Mouse (Mus musculus) stomach, postnatal 0 days (tissue): ENCODE data around the gene Rabepk. TPM values are rescaled to one million over a fixed set of nuclear protein-coding genes. Genes with fewer than 3 reads are reported as not detected.
"Not testable (repeated sequence)": the region's sequence is repeated elsewhere in the genome, so short reads cannot be mapped to it uniquely, and the experiment has no call there.

Experiments used
- ATAC-seq: fragments of 200-750 bp; cut with Nextera tagmentation; 2 replicates; pipeline ENCODE4 v1.8.0; 2017; ENCODE audit not compliant: low FRiP score, low TSS enrichment
- DNase-seq: peaks from one replicate; pipeline ENCODE4 v3.0.0-alpha.2; 2016; ENCODE audit warnings: low spot score
- H3K27ac ChIP-seq: fragments of 300-500 bp; sonication (generic); replicated peaks from 2 replicates; pipeline ENCODE4 v1.5.1; 2014; ENCODE audit warnings: mild to moderate bottlenecking, control low read depth
- H3K27me3 ChIP-seq: fragments of 300-500 bp; sonication (generic); 2 replicates; pipeline ENCODE4 v1.6.1; 2014; ENCODE audit warnings: low read length; ENCODE audit not compliant: control insufficient read depth, insufficient read depth
- H3K36me3 ChIP-seq: fragments of 300-500 bp; sonication (generic); 2 replicates; pipeline ENCODE4 v1.6.1; 2014; ENCODE audit warnings: low read length, mixed read lengths; ENCODE audit not compliant: control insufficient read depth, insufficient read depth
- H3K4me1 ChIP-seq: fragments of 300-500 bp; sonication (generic); replicated peaks from 2 replicates; pipeline ENCODE4 v1.6.1; 2014; ENCODE audit warnings: antibody characterized with exemption; ENCODE audit not compliant: control insufficient read depth, insufficient read depth
- H3K4me2 ChIP-seq: fragments of 300-500 bp; sonication (generic); replicated peaks from 2 replicates; pipeline ENCODE4 v1.6.1; 2014; ENCODE audit warnings: low read depth, mild to moderate bottlenecking, control low read depth, moderate library complexity
- H3K4me3 ChIP-seq: fragments of 300-500 bp; sonication (generic); 2 replicates; pipeline ENCODE4 v1.5.1; 2014; ENCODE audit warnings: low read depth, low read length, control low read depth
- H3K9ac ChIP-seq: fragments of 300-500 bp; sonication (generic); 2 replicates; pipeline ENCODE4 v1.6.1; 2014; ENCODE audit warnings: mild to moderate bottlenecking, low read length, control low read depth, mixed read lengths
- H3K9me3 ChIP-seq: fragments of 300-500 bp; sonication (generic); 2 replicates; pipeline ENCODE4 v1.6.1; 2016; ENCODE audit warnings: low read length; ENCODE audit not compliant: control insufficient read depth
- CTCF ChIP-seq: IDR thresholded peaks from 2 replicates; pipeline ENCODE4 v1.5.1; 2016; ENCODE audit warnings: antibody characterized with exemption, low read depth, mild to moderate bottlenecking, moderate library complexity
- EP300 ChIP-seq: optimal IDR thresholded peaks from 2 replicates; pipeline ENCODE3; 2016; ENCODE audit warnings: antibody characterized with exemption
- WGBS: fragments of 180-500 bp; shearing (Covaris S2); extraction: QIAGEN DNeasy Blood & Tissue Kit; methylation state at CpG from one replicate; pipeline ENCODE4 v1.1.7; 2014; 5-methylcytosine and 5-hydroxymethylcytosine counted together
- polyA plus RNA-seq: library from polyadenylated mRNA; unstranded; fragments of >200 nt; fragmentation: Nextera tagmentation; extraction: Ambion mirVana; gene quantifications from 2 replicates; pipeline ENCODE4 v1.2.1, GENCODE M21; 2015

Gene Rabepk
- polyA plus RNA-seq, 1 experiment from 2014 or later = 24.6 TPM

DNA sequence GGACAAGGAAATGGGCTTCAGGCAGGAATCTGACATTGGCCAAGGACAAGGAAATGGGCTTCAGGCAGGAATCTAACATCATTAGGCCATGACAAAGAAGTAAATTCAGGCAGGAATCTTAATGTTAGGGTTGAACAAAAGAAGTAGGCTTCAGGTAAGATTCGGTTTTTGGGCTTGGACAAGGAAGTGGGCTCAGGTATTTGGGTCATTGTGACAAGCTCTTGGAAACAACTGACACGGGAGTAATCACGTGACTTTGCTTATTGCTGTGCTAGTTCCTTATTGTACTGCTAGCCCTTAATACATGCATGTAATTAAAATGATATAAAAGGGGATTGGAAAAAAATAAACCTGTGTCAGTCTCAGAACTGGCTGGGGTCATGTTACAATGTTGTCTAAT lies 36.0 kb upstream of the Rabepk start:
- WGBS = 66% methylated on average over 3 of the region's 3 CpGs

DNA sequence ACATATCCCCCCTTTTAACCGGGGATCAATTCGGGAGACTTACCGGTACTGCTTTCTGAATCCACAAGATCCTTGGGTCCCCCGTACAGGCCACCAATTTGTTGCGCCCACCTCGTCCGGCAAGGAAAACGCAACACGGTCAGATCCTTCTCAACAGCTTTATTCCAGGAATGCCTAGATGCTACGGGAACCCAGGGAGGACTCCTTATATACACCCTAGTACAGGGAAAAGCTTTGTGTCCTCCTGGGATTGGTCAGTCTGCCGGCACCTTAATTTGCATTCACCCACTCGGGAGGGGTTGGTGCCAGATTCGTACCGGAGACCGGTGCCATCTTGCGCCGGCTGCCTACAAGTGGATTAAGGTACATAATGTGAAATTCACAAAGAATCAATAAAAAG lies 33.9 kb upstream of the Rabepk start:
- no peak overlapping the region for H3K4me2 ChIP-seq
- H3K36me3 ChIP-seq = no peaks in the 10 kb centered on the region
- ATAC-seq = no peak
- H3K4me3 ChIP-seq = no peak overlapping the region
- no peaks in the 10 kb centered on the region for H3K4me1 ChIP-seq
- no peak overlapping the region for H3K27ac ChIP-seq
- no peaks in the 10 kb centered on the region for H3K27me3 ChIP-seq
- no peak for TF ChIP-seq CTCF
- no peak for TF ChIP-seq EP300
- H3K9me3 ChIP-seq = no peaks in the 10 kb centered on the region
- H3K9ac ChIP-seq = no peak overlapping the region
- DNase-seq = no peak
- 86% methylated on average over 17 of the region's 17 CpGs for WGBS

More for the DNA sequence above, 36.0 kb upstream of the Rabepk start:
- no peak overlapping the region for H3K4me2 ChIP-seq
- no peak overlapping the region for H3K9ac ChIP-seq
- DNase-seq (no peak), ATAC-seq (no peak)
- TF ChIP-seq EP300 (no peak), CTCF (no peak)
- H3K27me3 ChIP-seq = no peaks in the 10 kb centered on the region
- H3K27ac ChIP-seq = no peak overlapping the region
- H3K4me3 ChIP-seq = no peak overlapping the region
- no peaks in the 10 kb centered on the region for H3K36me3 ChIP-seq
- no peaks in the 10 kb centered on the region for H3K9me3 ChIP-seq
- H3K4me1 ChIP-seq = no peaks in the 10 kb centered on the region

DNA sequence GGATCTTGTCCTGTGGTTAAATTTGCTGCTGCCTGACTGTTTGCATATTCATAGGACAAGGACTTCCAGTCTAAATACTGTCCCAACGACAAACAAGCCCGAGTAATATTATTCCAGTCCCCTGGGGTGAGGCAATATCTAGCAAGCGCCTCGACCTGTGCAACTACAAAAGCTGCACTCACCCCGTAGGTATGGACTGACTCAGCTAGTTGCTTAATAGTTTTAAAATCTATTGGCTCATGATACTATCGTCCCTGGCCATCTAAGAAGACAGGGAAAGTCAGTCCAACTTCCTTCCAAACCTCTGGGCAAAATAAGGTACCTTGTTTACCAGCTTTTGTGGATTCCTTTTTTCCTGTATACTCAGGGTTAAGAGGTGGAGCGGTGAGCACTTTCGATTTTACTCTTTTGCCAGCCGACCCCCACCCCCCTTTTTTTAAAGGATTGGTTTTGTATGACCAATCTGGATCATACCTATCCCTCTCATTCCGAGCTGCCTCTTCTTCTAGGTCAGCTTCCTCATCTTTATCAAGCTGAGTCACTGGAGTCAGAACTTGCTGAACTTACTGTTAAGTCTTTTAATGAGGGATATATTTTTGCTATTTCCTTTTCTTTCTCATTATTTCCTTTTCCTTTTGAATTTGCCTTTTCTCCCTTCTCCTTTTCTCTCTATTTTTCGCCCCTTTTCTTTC lies 33.2 kb upstream of the Rabepk start, which contains the start of gene Gm34653:
TSS of gene Gm34653 (plus strand) at position 242 of the 692 bp plus-strand sequence.
- not testable (repeated sequence) for H3K4me2 ChIP-seq, H3K9me3 ChIP-seq, H3K27ac ChIP-seq, H3K9ac ChIP-seq, DNase-seq, H3K4me1 ChIP-seq, H3K4me3 ChIP-seq, H3K27me3 ChIP-seq, ATAC-seq, H3K36me3 ChIP-seq
- WGBS = 64% methylated on average over 11 of the region's 11 CpGs

DNA sequence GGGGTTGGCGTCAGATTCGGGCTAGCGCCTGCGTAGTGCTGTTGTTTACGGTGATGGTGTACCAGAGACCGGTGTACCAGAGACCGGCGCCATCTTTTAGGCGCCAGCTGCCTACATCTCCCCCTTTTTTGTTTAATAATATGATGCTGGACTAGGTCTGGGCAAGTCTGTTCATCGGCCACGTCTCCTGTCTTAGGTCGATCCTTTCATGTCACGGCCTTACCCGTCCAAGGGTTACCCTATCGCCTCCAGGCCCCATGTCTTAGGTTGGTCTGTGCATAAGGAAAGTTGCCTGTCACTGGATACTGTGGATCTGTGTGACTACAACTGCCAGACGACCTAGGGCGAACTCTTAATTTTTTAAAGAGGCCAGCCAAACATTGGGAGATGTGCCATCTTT lies 30.4 kb upstream of the Rabepk start:
- ATAC-seq = not testable (repeated sequence)

DNA sequence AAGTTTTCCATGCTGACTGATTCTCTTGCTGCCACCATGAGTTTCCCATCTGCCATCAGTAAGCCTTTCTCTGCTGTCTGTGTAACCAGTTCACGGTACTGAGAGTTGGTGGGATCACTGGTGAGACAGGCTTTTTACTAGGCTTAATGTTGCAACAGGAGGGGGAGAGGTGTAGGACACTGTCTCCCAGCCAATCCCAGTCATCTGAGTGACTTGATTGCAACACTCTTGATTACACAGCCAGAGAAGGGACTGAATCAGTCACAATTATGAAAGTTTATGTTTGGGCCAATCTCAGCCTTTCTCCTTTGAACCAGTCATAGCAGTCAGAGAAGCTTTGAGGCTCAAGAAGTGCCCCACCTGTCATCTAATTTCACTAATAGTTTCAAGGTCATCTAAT lies 28.3 kb upstream of the Rabepk start:
- Histone ChIP-seq H3K27ac (no peak overlapping the region), H3K9me3 (no peaks in the 10 kb centered on the region), H3K4me1 (no peaks in the 10 kb centered on the region; the same call in 1 of the 2 replicates), H3K4me2 (no peak overlapping the region), H3K36me3 (0 out of 2 replicates have a peak, but pooled peaks cover 2% of the 10 kb centered on the region), H3K4me3 (no peak overlapping the region), H3K27me3 (no peaks in the 10 kb centered on the region), H3K9ac (no peak overlapping the region)
- ATAC-seq (no peak), DNase-seq (no peak)
- 89% methylated on average over 1 of the region's 1 CpGs for WGBS
- TF ChIP-seq EP300 (no peak), CTCF (no peak)

More for the DNA sequence above, 30.4 kb upstream of the Rabepk start:
- H3K27me3 ChIP-seq, DNase-seq, H3K9ac ChIP-seq, H3K9me3 ChIP-seq, H3K4me3 ChIP-seq, H3K4me2 ChIP-seq, H3K4me1 ChIP-seq, H3K27ac ChIP-seq, H3K36me3 ChIP-seq: not testable (repeated sequence)
- WGBS = 92% methylated on average over 17 of the region's 17 CpGs

DNA sequence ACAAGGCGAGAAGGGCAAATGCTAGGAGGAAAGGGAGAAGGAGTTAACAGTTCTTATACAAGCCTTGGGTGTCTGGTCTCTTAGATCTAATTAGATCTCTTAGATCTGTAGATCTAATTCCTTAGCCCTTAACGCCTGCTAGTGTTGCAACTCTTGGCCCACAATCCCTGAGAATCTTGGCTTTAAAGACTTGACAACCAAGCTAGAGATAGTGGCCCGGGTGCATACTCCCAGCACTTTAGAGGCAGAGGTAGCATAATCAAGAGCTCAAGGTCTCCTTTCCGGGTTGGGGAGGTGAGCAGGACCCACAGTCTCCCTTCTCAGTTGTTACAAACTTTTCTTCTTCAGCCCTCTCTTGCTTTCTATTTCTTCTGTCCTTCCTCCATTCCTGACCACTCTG lies 27.9 kb upstream of the Rabepk start:
- no peak overlapping the region for H3K27ac ChIP-seq
- WGBS = 82% methylated on average over 4 of the region's 4 CpGs
- no peak for TF ChIP-seq CTCF
- no peak for TF ChIP-seq EP300
- no peaks in the 10 kb centered on the region for H3K9me3 ChIP-seq
- H3K27me3 ChIP-seq = no peaks in the 10 kb centered on the region
- ATAC-seq = no peak
- no peak overlapping the region for H3K9ac ChIP-seq
- no peak overlapping the region for H3K4me2 ChIP-seq
- H3K4me1 ChIP-seq = no peaks in the 10 kb centered on the region; the same call in 1 of the 2 replicates
- DNase-seq = no peak
- H3K4me3 ChIP-seq = no peak overlapping the region
- 0 out of 2 replicates have a peak, but pooled peaks cover 2% of the 10 kb centered on the region for H3K36me3 ChIP-seq
